Mouse (Mus musculus) hindbrain, embryonic 14.5 days (tissue): ENCODE results near the gene Olfr1150-ps1. TPM values are rescaled to one million over a fixed set of nuclear protein-coding genes. Genes with fewer than 3 reads are reported as not detected.

Experiments
- ATAC-seq: fragments of 200-750 bp; cut with Nextera tagmentation; 2 replicates; pipeline ENCODE4 v1.8.0; 2017; ENCODE audit warnings: moderate number of reproducible peaks, mild to moderate bottlenecking, moderate TSS enrichment, moderate library complexity; ENCODE audit not compliant: low FRiP score
- DNase-seq: peaks from one replicate; pipeline ENCODE4 v3.0.0-alpha.2; 2015; ENCODE audit warnings: low spot score
- H3K27ac ChIP-seq: fragments of 300-500 bp; sonication (generic); 2 replicates; pipeline ENCODE4 v1.5.1; 2014; ENCODE audit warnings: mild to moderate bottlenecking, moderate library complexity
- H3K27me3 ChIP-seq: fragments of 300-500 bp; sonication (generic); 2 replicates; pipeline ENCODE4 v1.6.1; 2014; ENCODE audit warnings: mild to moderate bottlenecking, low read length, mixed read lengths; ENCODE audit not compliant: control insufficient read depth, insufficient read depth
- H3K36me3 ChIP-seq: fragments of 300-500 bp; sonication (generic); replicated peaks from 2 replicates; pipeline ENCODE4 v1.6.1; 2014; ENCODE audit not compliant: control insufficient read depth, insufficient read depth
- H3K4me1 ChIP-seq: fragments of 300-500 bp; sonication (generic); replicated peaks from 2 replicates; pipeline ENCODE4 v1.6.1; 2014; ENCODE audit warnings: antibody characterized with exemption, low read length, mixed read lengths; ENCODE audit not compliant: control insufficient read depth, insufficient read depth
- H3K4me2 ChIP-seq: fragments of 300-500 bp; sonication (generic); replicated peaks from 2 replicates; pipeline ENCODE4 v1.6.1; 2014; ENCODE audit warnings: mild to moderate bottlenecking, moderate library complexity
- H3K4me3 ChIP-seq: fragments of 300-500 bp; sonication (generic); replicated peaks from 2 replicates; pipeline ENCODE4 v1.5.1; 2014; ENCODE audit warnings: mild to moderate bottlenecking, low read length
- H3K9ac ChIP-seq: fragments of 300-500 bp; sonication (generic); 2 replicates; pipeline ENCODE4 v1.6.1; 2014
- H3K9me3 ChIP-seq: fragments of 300-500 bp; sonication (generic); 2 replicates; pipeline ENCODE4 v1.6.1; 2016; ENCODE audit warnings: low read length; ENCODE audit not compliant: control insufficient read depth
- WGBS: fragments of 180-500 bp; shearing (Covaris S2); extraction: QIAGEN DNeasy Blood & Tissue Kit; methylation state at CpG from one replicate; pipeline ENCODE4 v1.1.7; 2014; 5-methylcytosine and 5-hydroxymethylcytosine counted together
- polyA plus RNA-seq: library from polyadenylated mRNA; unstranded; fragments of >200 nt; fragmentation: Nextera tagmentation; extraction: Ambion mirVana; gene quantifications from 2 replicates; pipeline ENCODE4 v1.2.1, GENCODE M21; 2014

Olfr1150-ps1 gene
- not detected in 2 replicates for polyA plus RNA-seq

DNA sequence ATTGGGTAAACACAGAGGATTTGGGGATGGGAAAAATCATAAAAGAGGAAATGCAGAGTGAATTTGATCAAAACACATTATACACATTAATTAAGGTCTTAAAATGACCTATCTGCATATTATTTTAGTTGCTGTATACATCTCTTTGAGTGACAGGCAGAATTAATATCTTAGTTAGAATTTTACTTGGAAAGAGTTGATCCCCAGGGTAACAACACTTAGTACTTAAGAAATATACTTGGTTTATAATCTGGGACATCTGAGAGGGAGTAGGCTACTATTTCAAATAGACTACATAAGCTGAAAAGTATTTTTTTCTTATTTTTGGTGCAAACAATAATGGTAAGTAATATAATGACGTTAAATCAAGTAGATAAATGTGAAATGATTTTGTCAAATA, at the start of gene Olfr1150-ps1:
TSS of gene Olfr1150-ps1 (plus strand) at position 301 of the 400 bp plus-strand sequence.
- Histone ChIP-seq H3K4me3 (no peak within 1 kb of the TSS), H3K27ac (no peak within 1 kb of the TSS), H3K4me1 (no peaks in the 10 kb centered on the region), H3K27me3 (no peaks in the 10 kb centered on the region), H3K9me3 (no peaks in the 10 kb centered on the region), H3K36me3 (no peaks in the 10 kb centered on the region), H3K4me2 (no peak within 1 kb of the TSS), H3K9ac (no peak within 1 kb of the TSS)
- no peak for DNase-seq
- no peak for ATAC-seq
- 82% methylated on average over 1 of the region's 1 CpGs for WGBS

DNA sequence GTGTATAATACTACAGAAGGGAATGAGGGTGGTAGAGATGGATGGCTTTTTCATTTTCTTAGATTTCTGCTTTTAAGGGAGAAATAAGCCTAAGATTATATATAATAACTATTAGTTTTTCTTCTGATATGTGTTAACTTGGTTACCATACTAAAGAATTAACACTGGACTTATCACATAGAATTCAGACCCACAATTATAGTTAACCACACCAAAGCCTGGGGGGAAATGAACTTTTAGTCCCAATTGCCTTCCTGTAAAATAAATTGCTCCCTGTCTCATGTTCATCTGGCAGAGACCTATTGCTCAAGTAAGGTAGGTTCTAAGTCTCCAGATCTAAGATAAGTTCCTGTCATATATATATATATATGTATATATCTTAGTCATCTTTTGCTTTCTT, 43.5 kb upstream of the Olfr1150-ps1 start, which contains the start of gene Olfr1143:
TSS of gene Olfr1143 (plus strand) at position 301 of the 400 bp plus-strand sequence.
- Histone ChIP-seq H3K4me3 (no peak within 1 kb of the TSS), H3K36me3 (no peaks in the 10 kb centered on the region), H3K27ac (no peak within 1 kb of the TSS), H3K27me3 (no peaks in the 10 kb centered on the region), H3K4me1 (no peaks in the 10 kb centered on the region), H3K9me3 (no peaks in the 10 kb centered on the region), H3K4me2 (no peak within 1 kb of the TSS), H3K9ac (no peak within 1 kb of the TSS)
- ATAC-seq (no peak), DNase-seq (no peak)

DNA sequence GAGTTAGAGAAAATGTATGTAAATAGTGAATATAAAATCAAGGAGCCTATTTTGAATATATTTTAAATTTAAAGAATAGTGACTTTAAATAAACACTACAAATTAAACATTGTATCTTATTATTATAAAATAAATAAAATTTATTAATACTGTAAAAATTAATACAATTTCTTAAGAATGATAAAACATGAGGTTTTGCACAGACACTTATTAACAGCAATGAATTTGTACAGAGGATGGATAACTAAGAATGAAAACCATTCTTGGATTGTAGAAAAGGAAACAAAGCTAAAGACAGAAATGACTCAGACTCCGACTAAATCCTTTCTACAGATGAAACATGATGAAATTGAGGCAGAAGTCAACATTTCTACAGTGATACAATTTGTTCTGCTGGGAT, 34.3 kb upstream of the Olfr1150-ps1 start, which contains the start of gene Olfr1145:
TSS of gene Olfr1145 (plus strand) at position 301 of the 400 bp plus-strand sequence.
- Histone ChIP-seq H3K27me3 (no peaks in the 10 kb centered on the region), H3K9ac (no peak within 1 kb of the TSS), H3K27ac (no peak within 1 kb of the TSS), H3K36me3 (no peaks in the 10 kb centered on the region), H3K4me3 (no peak within 1 kb of the TSS), H3K4me2 (no peak within 1 kb of the TSS), H3K9me3 (no peaks in the 10 kb centered on the region), H3K4me1 (no peaks in the 10 kb centered on the region)
- DNase-seq: no peak
- no peak for ATAC-seq
- WGBS: 81% methylated on average over 1 of the region's 1 CpGs

DNA sequence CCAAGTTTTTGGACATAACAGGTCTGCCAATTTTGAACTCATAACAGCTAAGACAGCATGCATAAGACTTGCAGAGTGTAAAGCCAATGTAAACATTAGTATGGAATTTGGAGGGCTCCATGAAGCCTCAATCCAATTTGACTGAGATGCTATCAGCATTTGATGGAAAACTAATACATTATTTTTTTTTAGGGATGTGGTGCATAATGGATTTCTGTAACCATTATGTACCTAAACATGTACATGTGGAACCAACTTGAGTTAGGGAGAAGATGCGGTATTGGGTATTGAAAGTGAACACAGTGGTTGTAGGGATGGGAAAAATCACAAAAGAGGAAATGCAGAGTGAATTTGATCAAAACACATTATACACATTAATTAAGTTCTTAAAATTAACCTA, 13.6 kb upstream of the Olfr1150-ps1 start, which contains the start of gene Olfr1148:
TSS of gene Olfr1148 (plus strand) at position 301 of the 400 bp plus-strand sequence.
- Histone ChIP-seq H3K4me3 (no peak within 1 kb of the TSS), H3K4me1 (no peaks in the 10 kb centered on the region), H3K4me2 (no peak within 1 kb of the TSS), H3K27me3 (no peaks in the 10 kb centered on the region), H3K9ac (no peak within 1 kb of the TSS), H3K9me3 (no peaks in the 10 kb centered on the region), H3K36me3 (no peaks in the 10 kb centered on the region), H3K27ac (no peak within 1 kb of the TSS)
- ATAC-seq (no peak), DNase-seq (no peak)
- WGBS: 92% methylated on average over 1 of the region's 1 CpGs

DNA sequence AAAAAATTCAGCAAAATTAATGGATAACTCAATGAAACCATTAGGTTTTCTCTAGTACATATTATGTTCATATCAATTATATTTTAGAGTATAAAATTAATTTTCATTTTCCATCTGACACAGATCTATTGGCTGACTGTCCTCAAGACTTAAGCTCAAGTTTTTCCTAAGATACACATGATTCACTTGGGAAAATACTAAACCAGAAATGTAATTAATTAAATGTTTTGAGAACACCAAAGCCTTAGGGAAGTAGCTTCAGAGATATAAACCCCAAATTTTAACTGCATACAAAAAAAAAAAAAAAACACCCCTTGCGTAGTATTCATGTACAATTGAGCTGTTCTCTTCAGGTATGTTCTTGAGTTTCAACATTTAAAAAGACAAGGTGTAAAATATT, 11.8 kb downstream of the Olfr1150-ps1 start, which contains the start of gene Olfr1151:
TSS of gene Olfr1151 (plus strand) at position 301 of the 400 bp plus-strand sequence.
- Histone ChIP-seq H3K9ac (no peak within 1 kb of the TSS), H3K27ac (no peak within 1 kb of the TSS), H3K4me1 (no peaks in the 10 kb centered on the region), H3K27me3 (no peaks in the 10 kb centered on the region), H3K4me2 (no peak within 1 kb of the TSS), H3K4me3 (no peak within 1 kb of the TSS), H3K36me3 (no peaks in the 10 kb centered on the region), H3K9me3 (no peaks in the 10 kb centered on the region)
- no peak for DNase-seq
- ATAC-seq: no peak
- WGBS: 81% methylated on average over 1 of the region's 1 CpGs

DNA sequence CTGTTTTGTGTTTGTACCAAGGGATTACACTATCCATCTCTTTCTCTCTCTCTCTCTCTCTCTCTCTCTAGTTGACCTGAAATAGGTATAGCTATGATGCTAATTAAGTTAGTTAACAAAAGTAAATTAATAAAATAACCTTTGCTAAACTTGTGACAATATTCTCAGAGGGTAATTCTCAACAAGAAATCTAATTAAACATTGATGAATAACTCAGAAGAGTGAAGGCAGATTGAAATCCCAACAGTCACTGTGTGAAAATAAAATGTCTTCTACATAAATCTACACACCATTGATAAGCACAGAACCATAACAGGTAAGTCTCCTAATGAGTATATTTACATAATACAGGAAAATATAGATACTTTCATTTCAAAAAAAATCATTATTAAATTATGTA, 22.4 kb downstream of the Olfr1150-ps1 start, which contains the start of gene Olfr1152:
TSS of gene Olfr1152 (plus strand) at position 301 of the 400 bp plus-strand sequence.
- Histone ChIP-seq H3K9me3 (no peaks in the 10 kb centered on the region), H3K4me3 (no peak within 1 kb of the TSS)

DNA sequence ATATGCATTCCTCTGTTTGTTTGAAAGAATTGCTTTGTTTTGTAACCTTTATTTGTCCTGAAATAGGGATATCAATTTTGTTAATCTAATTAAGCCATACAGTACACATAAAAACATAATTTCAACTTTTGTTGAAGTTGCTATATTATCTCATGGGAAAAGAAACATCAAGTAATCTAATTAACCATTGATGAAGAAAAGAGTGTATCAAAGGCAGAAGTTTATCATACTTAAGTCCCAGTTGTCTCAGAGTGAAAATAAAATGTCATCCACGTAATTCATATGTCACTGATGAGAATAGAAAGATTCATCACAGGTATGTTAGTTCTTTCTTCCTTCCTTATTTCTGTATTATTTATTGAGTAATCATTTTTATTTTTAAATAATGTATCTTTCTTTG, 50.9 kb downstream of the Olfr1150-ps1 start, which contains the start of gene Olfr1153:
TSS of gene Olfr1153 (plus strand) at position 301 of the 400 bp plus-strand sequence.
- H3K27me3 ChIP-seq: no peaks in the 10 kb centered on the region
- no peak within 1 kb of the TSS for H3K4me3 ChIP-seq
- DNase-seq (no peak), ATAC-seq (no peak)
- no peaks in the 10 kb centered on the region for H3K4me1 ChIP-seq
- no peaks in the 10 kb centered on the region for H3K9me3 ChIP-seq
- H3K36me3 ChIP-seq: no peaks in the 10 kb centered on the region
- no peak within 1 kb of the TSS for H3K4me2 ChIP-seq
- H3K9ac ChIP-seq: no peak within 1 kb of the TSS
- WGBS: 73% methylated on average over 1 of the region's 1 CpGs
- H3K27ac ChIP-seq: no peak within 1 kb of the TSS

More for the DNA sequence above, 22.4 kb downstream of the Olfr1150-ps1 start, which contains the start of gene Olfr1152:
- H3K4me1 ChIP-seq: no peaks in the 10 kb centered on the region
- no peaks in the 10 kb centered on the region for H3K27me3 ChIP-seq
- no peak for ATAC-seq
- no peak within 1 kb of the TSS for H3K27ac ChIP-seq
- no peak for DNase-seq
- no peak within 1 kb of the TSS for H3K4me2 ChIP-seq
- no peak within 1 kb of the TSS for H3K9ac ChIP-seq
- H3K36me3 ChIP-seq: no peaks in the 10 kb centered on the region

Other genes with a start within 250 kb of the Olfr1150-ps1 start
- not detected in 2 replicates for gene Olfr1130, start 237.8 kb upstream of the Olfr1150-ps1 start, polyA plus RNA-seq
- gene Olfr1131, start 216.9 kb upstream of the Olfr1150-ps1 start, polyA plus RNA-seq: not detected in 2 replicates
- gene Olfr1132, start 206.5 kb upstream of the Olfr1150-ps1 start, polyA plus RNA-seq: not detected in 2 replicates
- gene Olfr1133, start 196.6 kb upstream of the Olfr1150-ps1 start, polyA plus RNA-seq: not detected in 2 replicates
- not detected in 2 replicates for gene Olfr1134, start 185.5 kb upstream of the Olfr1150-ps1 start, polyA plus RNA-seq
- not detected in 2 replicates for gene Olfr1135, start 170.3 kb upstream of the Olfr1150-ps1 start, polyA plus RNA-seq
- not detected in 2 replicates for gene Olfr1136, start 150.0 kb upstream of the Olfr1150-ps1 start, polyA plus RNA-seq
- not detected in 2 replicates for gene Olfr1137, start 130.8 kb upstream of the Olfr1150-ps1 start, polyA plus RNA-seq
- not detected in 2 replicates for gene Olfr1138, start 104.0 kb upstream of the Olfr1150-ps1 start, polyA plus RNA-seq
- not detected in 2 replicates for gene Olfr1140, start 100.2 kb upstream of the Olfr1150-ps1 start, polyA plus RNA-seq
- not detected in 2 replicates for gene Olfr1141, start 90.0 kb upstream of the Olfr1150-ps1 start, polyA plus RNA-seq
- gene Olfr152, start 64.5 kb upstream of the Olfr1150-ps1 start, polyA plus RNA-seq: not detected in 2 replicates
- not detected in 2 replicates for gene Olfr1143, start 43.4 kb upstream of the Olfr1150-ps1 start, polyA plus RNA-seq
- gene Olfr1145, start 34.2 kb upstream of the Olfr1150-ps1 start, polyA plus RNA-seq: not detected in 2 replicates
- not detected in 2 replicates for gene Olfr1148, start 13.5 kb upstream of the Olfr1150-ps1 start, polyA plus RNA-seq
- not detected in 2 replicates for gene Olfr1151, start 11.9 kb downstream of the Olfr1150-ps1 start, polyA plus RNA-seq
- not detected in 2 replicates for gene Olfr1152, start 22.5 kb downstream of the Olfr1150-ps1 start, polyA plus RNA-seq
- not detected in 2 replicates for gene Olfr1153, start 51.0 kb downstream of the Olfr1150-ps1 start, polyA plus RNA-seq
- gene Olfr1154, start 61.2 kb downstream of the Olfr1150-ps1 start, polyA plus RNA-seq: not detected in 2 replicates
- not detected in 2 replicates for gene Olfr1155, start 101.1 kb downstream of the Olfr1150-ps1 start, polyA plus RNA-seq
- gene Olfr1156, start 109.1 kb downstream of the Olfr1150-ps1 start, polyA plus RNA-seq: not detected in 2 replicates
- gene Olfr1157, start 124.3 kb downstream of the Olfr1150-ps1 start, polyA plus RNA-seq: not detected in 2 replicates
- gene Olfr74, start 130.7 kb downstream of the Olfr1150-ps1 start, polyA plus RNA-seq: not detected in 2 replicates
- gene Olfr1158, start 146.1 kb downstream of the Olfr1150-ps1 start, polyA plus RNA-seq: not detected in 2 replicates
- gene Olfr1160, start 164.3 kb downstream of the Olfr1150-ps1 start, polyA plus RNA-seq: not detected in 2 replicates
- not detected in 2 replicates for gene Olfr1161, start 178.8 kb downstream of the Olfr1150-ps1 start, polyA plus RNA-seq
- gene Olfr73, start 193.7 kb downstream of the Olfr1150-ps1 start, polyA plus RNA-seq: not detected in 2 replicates
- not detected in 2 replicates for gene Olfr1162, start 207.1 kb downstream of the Olfr1150-ps1 start, polyA plus RNA-seq
- gene Olfr1163, start 227.8 kb downstream of the Olfr1150-ps1 start, polyA plus RNA-seq: not detected in 2 replicates
- not detected in 2 replicates for gene Olfr1164, start 250.0 kb downstream of the Olfr1150-ps1 start, polyA plus RNA-seq